Mouse (Mus musculus) myocyte (in vitro differentiated cells): ENCODE data around the gene Lenep. TPM values are rescaled to one million over a fixed set of nuclear protein-coding genes. Genes with fewer than 3 reads are reported as not detected.

Experiments used
- H3K27me3 ChIP-seq: one replicate; pipeline ENCODE4 v1.6.1; 2011; ENCODE audit not compliant: control insufficient read depth, insufficient read depth, insufficient read length
- H3K36me3 ChIP-seq: one replicate; pipeline ENCODE4 v1.6.1; 2011; ENCODE audit not compliant: control insufficient read depth, insufficient read depth
- H3K4me2 ChIP-seq: one replicate; pipeline ENCODE4 v1.6.1; 2011; ENCODE audit warnings: low read depth, control low read depth
- H3K4me3 ChIP-seq: one replicate; pipeline ENCODE4 v1.5.1; 2011; ENCODE audit warnings: mild to moderate bottlenecking, control low read depth, moderate library complexity
- H3K79me2 ChIP-seq: one replicate; pipeline ENCODE4 v1.6.1; 2011; ENCODE audit not compliant: control insufficient read depth, insufficient read depth
- H3ac ChIP-seq: one replicate; pipeline ENCODE4 v1.6.1; 2011; ENCODE audit not compliant: control insufficient read depth, insufficient read length
- CEBPB ChIP-seq: IDR thresholded peaks from 2 replicates; pipeline ENCODE4 v1.6.1; 2011; ENCODE audit warnings: mild to moderate bottlenecking, moderate library complexity; ENCODE audit not compliant: poor library complexity, insufficient read depth, severe bottlenecking
- E2F4 ChIP-seq: IDR thresholded peaks from one replicate; pipeline ENCODE4 v1.6.1; 2011; ENCODE audit warnings: mild to moderate bottlenecking, control low read depth, moderate library complexity; ENCODE audit not compliant: insufficient read depth
- MAX ChIP-seq: IDR thresholded peaks from one replicate; pipeline ENCODE4 v1.6.1; 2011; ENCODE audit warnings: low read depth, mild to moderate bottlenecking, control low read depth
- MYOD1 ChIP-seq, 3 experiments: IDR thresholded peaks; one replicate each; pipeline ENCODE4 v1.6.1; 2011; ENCODE audit warnings: control low read depth in 2 of 3, low read depth in 2 of 3, mild to moderate bottlenecking in 2 of 3, moderate library complexity in 1 of 3; ENCODE audit not compliant: insufficient read length in 2 of 3, control insufficient read depth in 1 of 3
- MYOG ChIP-seq, 3 experiments: IDR thresholded peaks; one replicate each; pipeline ENCODE4 v1.6.1; 2011; ENCODE audit warnings: control low read depth in 2 of 3, low read depth in 2 of 3, mild to moderate bottlenecking in 2 of 3; ENCODE audit not compliant: insufficient read length in 2 of 3, control insufficient read depth in 1 of 3, insufficient read depth in 1 of 3
- POLR2A ChIP-seq: IDR thresholded peaks from one replicate; pipeline ENCODE4 v1.6.1; 2011; ENCODE audit warnings: low read depth, mild to moderate bottlenecking, control low read depth, moderate library complexity; ENCODE audit not compliant: insufficient read length
- POLR2AphosphoS2 ChIP-seq: IDR thresholded peaks from one replicate; pipeline ENCODE4 v1.6.1; 2011; ENCODE audit warnings: low read depth, control low read depth; ENCODE audit not compliant: insufficient read length
- REST ChIP-seq: IDR thresholded peaks from one replicate; pipeline ENCODE4 v1.6.1; 2011; ENCODE audit warnings: mild to moderate bottlenecking, control low read depth, moderate library complexity; ENCODE audit not compliant: insufficient read depth, insufficient read length
- SRF ChIP-seq: IDR thresholded peaks from one replicate; pipeline ENCODE4 v1.6.1; 2011; ENCODE audit warnings: low read depth; ENCODE audit not compliant: control insufficient read depth, insufficient read length
- TCF12 ChIP-seq: IDR thresholded peaks from one replicate; pipeline ENCODE4 v1.6.1; 2011; ENCODE audit warnings: mild to moderate bottlenecking, control low read depth; ENCODE audit not compliant: poor library complexity, insufficient read depth, severe bottlenecking
- TCF3 ChIP-seq: IDR thresholded peaks from one replicate; pipeline ENCODE4 v1.6.1; 2011; ENCODE audit warnings: low read depth, control low read depth; ENCODE audit not compliant: insufficient read length
- USF1 ChIP-seq: IDR thresholded peaks from one replicate; pipeline ENCODE4 v1.6.1; 2011; ENCODE audit warnings: low read depth, mild to moderate bottlenecking, control low read depth, moderate library complexity
- polyA plus RNA-seq: library from polyadenylated mRNA; unstranded; fragments of >200 nt; fragmentation: generic; extraction: Trizol; gene quantifications from one replicate; pipeline ENCODE4 v1.2.1, GENCODE M21; 2012; ENCODE audit warnings: missing spikeins

Gene Lenep
- polyA plus RNA-seq, 1 experiment, result not detected

GRCm38 (mm10) chr3:89387632-89388031 lies 15.0 kb downstream of the Lenep start:
- peaks cover 10% of the 10 kb centered on the region for H3K36me3 ChIP-seq
- peaks cover 60% of the 10 kb centered on the region for H3K79me2 ChIP-seq
- H3K27me3 ChIP-seq, result no peaks in the 10 kb centered on the region
- no peak overlapping the region for H3K4me3 ChIP-seq
- TF ChIP-seq POLR2A (no peak), TCF12 (no peak)
- no peak overlapping the region for H3ac ChIP-seq
- no peak overlapping the region for H3K4me2 ChIP-seq

- H3K27me3 ChIP-seq, result no peaks in the 10 kb centered on the region
- no peak overlapping the region for H3ac ChIP-seq
- TF ChIP-seq MYOG (IDR thresholded peaks at IDR 0.05; ENCODE audit: control insufficient read depth in 1 of 3, insufficient read depth in 1 of 3, insufficient read length in 2 of 3, low read depth in 2 of 3), result no peak
- no peak for TF ChIP-seq E2F4
- TF ChIP-seq USF1, result no peak
- TF ChIP-seq SRF, result no peak
- TF ChIP-seq TCF12, result no peak
- TF ChIP-seq REST, result no peak
- TF ChIP-seq MYOD1 (IDR thresholded peaks at IDR 0.05; ENCODE audit: control insufficient read depth in 1 of 3, insufficient read length in 2 of 3, low read depth in 2 of 3), result no peak
- TF ChIP-seq POLR2AphosphoS2, result no peak
- no peak overlapping the region for H3K4me3 ChIP-seq
- H3K4me2 ChIP-seq, result no peak overlapping the region
- H3K79me2 ChIP-seq, result peaks cover 62% of the 10 kb centered on the region
- H3K36me3 ChIP-seq, result peaks cover 10% of the 10 kb centered on the region
These were observed 15.9 kb downstream of the Lenep start for GRCm38 (mm10) chr3:89386438-89387420.

- TF ChIP-seq POLR2AphosphoS2 (no peak), MYOD1 (IDR thresholded peaks at IDR 0.05; ENCODE audit: control insufficient read depth in 1 of 3, insufficient read length in 2 of 3, low read depth in 2 of 3) (no peak), SRF (no peak), TCF12 (no peak), E2F4 (no peak), TCF3 (no peak), MYOG (IDR thresholded peaks at IDR 0.05; ENCODE audit: control insufficient read depth in 1 of 3, insufficient read depth in 1 of 3, insufficient read length in 2 of 3, low read depth in 2 of 3) (no peak), POLR2A (no peak), USF1 (no peak), CEBPB (no peak), MAX (no peak), REST (no peak)
- Histone ChIP-seq H3K79me2 (peaks cover 52% of the 10 kb centered on the region), H3K4me3 (no peak overlapping the region), H3K36me3 (peaks cover 10% of the 10 kb centered on the region), H3ac (no peak overlapping the region), H3K27me3 (no peaks in the 10 kb centered on the region), H3K4me2 (no peak overlapping the region)
These were observed 17.1 kb downstream of the Lenep start for GRCm38 (mm10) chr3:89385451-89385850.

DNA sequence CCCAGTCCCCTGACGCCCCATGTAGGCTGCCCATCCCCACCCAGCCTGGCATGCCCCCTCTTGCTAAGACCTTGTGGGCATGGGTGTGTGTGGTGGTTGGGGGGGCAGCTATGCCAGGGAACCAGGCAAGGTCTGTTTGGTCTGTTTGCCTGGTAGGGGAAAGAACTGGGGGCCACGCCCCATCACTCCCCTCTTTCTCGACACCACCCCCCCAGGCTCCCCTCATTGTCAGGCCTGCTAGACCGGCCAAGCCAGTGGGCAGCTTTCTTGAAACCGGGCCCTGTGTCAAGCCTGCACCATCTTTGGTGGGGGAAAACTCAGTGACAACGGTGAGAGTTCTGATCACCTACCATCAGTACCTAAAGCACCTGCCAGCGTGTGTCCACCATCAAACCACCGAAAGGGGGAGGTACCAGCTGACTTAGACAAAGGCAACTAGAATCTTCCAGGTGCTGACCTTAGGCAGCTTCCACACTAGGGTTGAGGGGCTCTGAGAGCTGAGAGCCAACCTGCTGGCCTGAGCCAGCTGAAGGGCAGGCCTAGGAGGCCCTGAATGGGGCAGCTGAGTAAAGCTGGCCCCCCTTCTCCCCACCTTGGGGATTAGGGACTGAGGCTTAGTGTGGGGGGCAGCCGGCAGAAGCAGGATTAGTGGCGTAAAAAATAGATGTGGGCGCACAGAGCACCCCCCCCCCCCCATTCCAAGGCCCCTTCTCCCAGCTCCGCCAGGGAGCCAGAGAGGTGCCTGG lies 18.1 kb downstream of the Lenep start:
- Histone ChIP-seq H3ac (no peak overlapping the region), H3K4me2 (no peak overlapping the region), H3K4me3 (no peak overlapping the region), H3K27me3 (no peaks in the 10 kb centered on the region), H3K79me2 (peaks cover 43% of the 10 kb centered on the region), H3K36me3 (peaks cover 19% of the 10 kb centered on the region)
- no peak for TF ChIP-seq REST
- TF ChIP-seq CEBPB, result no peak
- TF ChIP-seq POLR2A, result no peak
- TF ChIP-seq E2F4, result no peak
- no peak for TF ChIP-seq TCF3
- no peak for TF ChIP-seq POLR2AphosphoS2
- no peak for TF ChIP-seq SRF
- no peak for TF ChIP-seq USF1
- no peak for TF ChIP-seq MYOG (IDR thresholded peaks at IDR 0.05; ENCODE audit: control insufficient read depth in 1 of 3, insufficient read depth in 1 of 3, insufficient read length in 2 of 3, low read depth in 2 of 3)
